Mouse (Mus musculus): ENCODE data around the gene Fam208b. TPM values are rescaled to one million over a fixed set of nuclear protein-coding genes. Genes with fewer than 3 reads are reported as not detected.

The Fam208b gene
- polyA plus RNA-seq, 2 experiments, result 3.5 to 4.2 TPM

GRCm38 (mm10) chr13:3646566-3646965 lies 35.7 kb upstream of the Fam208b start:
- Histone ChIP-seq H3K4me2 (ENCODE audit: low read depth) (no peak overlapping the region), H3K4me1 (replicated peaks; ENCODE audit: control insufficient read depth in 2 of 2, insufficient read depth in 2 of 2, low read length in 1 of 2) (peaks cover 0 to 8% of the 10 kb centered on the region in 2 experiments; a peak in 1 of 4 replicates), H3K9ac (replicated peaks) (no peak overlapping the region), H3K27me3 (ENCODE audit: control insufficient read depth, insufficient read depth, low read length) (no peaks in the 10 kb centered on the region), H3K9me3 (ENCODE audit: control insufficient read depth, low read length) (no peaks in the 10 kb centered on the region), H3K4me3 (ENCODE audit: insufficient read depth in 1 of 2, low read depth in 2 of 2, low read length in 2 of 2) (no peak overlapping the region), H3K27ac (no peak overlapping the region), H3K36me3 (replicated peaks; ENCODE audit: control insufficient read depth, insufficient read depth, low read depth) (no peaks in the 10 kb centered on the region)
- TF ChIP-seq CTCF (IDR thresholded peaks at IDR 0.05; ENCODE audit: low read depth), result no peak
- no peak for TF ChIP-seq EP300 (IDR thresholded peaks at IDR 0.05; ENCODE audit: low read depth)
- DNase-seq (ENCODE audit: low read depth in 3 of 3, low spot score in 3 of 3), result no peak
- ATAC-seq (ENCODE audit: insufficient read depth), result peak; percentile 55; the same call in 1 of the 2 replicates
- WGBS (ENCODE audit: insufficient replicate concordance), result 63% methylated on average over 7 of the region's 7 CpGs

- WGBS (ENCODE audit: insufficient replicate concordance), result 40% methylated on average over 3 of the region's 3 CpGs
- ATAC-seq (ENCODE audit: insufficient read depth), result peak; percentile 25; the same call in 1 of the 2 replicates
- Histone ChIP-seq H3K27me3 (ENCODE audit: control insufficient read depth, insufficient read depth, low read length) (no peaks in the 10 kb centered on the region), H3K27ac (no peak overlapping the region), H3K4me3 (ENCODE audit: insufficient read depth in 1 of 2, low read depth in 2 of 2, low read length in 2 of 2) (no peak overlapping the region), H3K4me2 (ENCODE audit: low read depth) (no peak overlapping the region), H3K4me1 (replicated peaks; ENCODE audit: control insufficient read depth in 2 of 2, insufficient read depth in 2 of 2, low read length in 1 of 2) (peaks cover 0 to 8% of the 10 kb centered on the region in 2 experiments; a peak in 1 of 4 replicates), H3K9me3 (ENCODE audit: control insufficient read depth, low read length) (no peaks in the 10 kb centered on the region), H3K9ac (replicated peaks) (no peak overlapping the region), H3K36me3 (replicated peaks; ENCODE audit: control insufficient read depth, insufficient read depth, low read depth) (no peaks in the 10 kb centered on the region)
- no peak for TF ChIP-seq EP300 (IDR thresholded peaks at IDR 0.05; ENCODE audit: low read depth)
- no peak for TF ChIP-seq CTCF (IDR thresholded peaks at IDR 0.05; ENCODE audit: low read depth)
- no peak for DNase-seq (ENCODE audit: low read depth in 3 of 3, low spot score in 3 of 3)
Measured at GRCm38 (mm10) chr13:3645919-3646318, 35.0 kb upstream of the Fam208b start.

GRCm38 (mm10) chr13:3644871-3645270 lies 34.0 kb upstream of the Fam208b start:
- no peak overlapping the region for H3K4me2 ChIP-seq (ENCODE audit: low read depth)
- TF ChIP-seq EP300 (IDR thresholded peaks at IDR 0.05; ENCODE audit: low read depth), result no peak
- TF ChIP-seq CTCF (IDR thresholded peaks at IDR 0.05; ENCODE audit: low read depth), result no peak
- no peaks in the 10 kb centered on the region for H3K27me3 ChIP-seq (ENCODE audit: control insufficient read depth, insufficient read depth, low read length)
- ATAC-seq (ENCODE audit: insufficient read depth), result 0 out of 2 replicates have a peak, but pooled peaks have one; percentile 37
- H3K4me3 ChIP-seq (ENCODE audit: insufficient read depth in 1 of 2, low read depth in 2 of 2, low read length in 2 of 2), result no peak overlapping the region
- WGBS (ENCODE audit: insufficient replicate concordance), result 65% methylated on average over 5 of the region's 5 CpGs
- H3K36me3 ChIP-seq (replicated peaks; ENCODE audit: control insufficient read depth, insufficient read depth, low read depth), result no peaks in the 10 kb centered on the region
- peaks cover 0 to 8% of the 10 kb centered on the region in 2 experiments; a peak in 1 of 4 replicates for H3K4me1 ChIP-seq (replicated peaks; ENCODE audit: control insufficient read depth in 2 of 2, insufficient read depth in 2 of 2, low read length in 1 of 2)
- no peak overlapping the region for H3K27ac ChIP-seq
- no peak for DNase-seq (ENCODE audit: low read depth in 3 of 3, low spot score in 3 of 3)
- H3K9ac ChIP-seq (replicated peaks), result no peak overlapping the region
- no peaks in the 10 kb centered on the region for H3K9me3 ChIP-seq (ENCODE audit: control insufficient read depth, low read length)

GRCm38 (mm10) chr13:3642538-3642937 lies 31.6 kb upstream of the Fam208b start:
- Histone ChIP-seq H3K4me1 (replicated peaks; ENCODE audit: control insufficient read depth in 2 of 2, insufficient read depth in 2 of 2, low read length in 1 of 2) (peaks cover 0 to 6% of the 10 kb centered on the region in 2 experiments; a peak in 1 of 4 replicates), H3K27me3 (ENCODE audit: control insufficient read depth, insufficient read depth, low read length) (no peaks in the 10 kb centered on the region), H3K4me3 (ENCODE audit: insufficient read depth in 1 of 2, low read depth in 2 of 2, low read length in 2 of 2) (no peak overlapping the region), H3K4me2 (ENCODE audit: low read depth) (no peak overlapping the region), H3K9me3 (ENCODE audit: control insufficient read depth, low read length) (no peaks in the 10 kb centered on the region), H3K9ac (replicated peaks) (no peak overlapping the region), H3K27ac (no peak overlapping the region), H3K36me3 (replicated peaks; ENCODE audit: control insufficient read depth, insufficient read depth, low read depth) (no peaks in the 10 kb centered on the region)
- TF ChIP-seq CTCF (IDR thresholded peaks at IDR 0.05; ENCODE audit: low read depth) (no peak), EP300 (IDR thresholded peaks at IDR 0.05; ENCODE audit: low read depth) (no peak)
- DNase-seq (ENCODE audit: low read depth in 3 of 3, low spot score in 3 of 3) (no peak), ATAC-seq (ENCODE audit: insufficient read depth) (no peak)
- 64% methylated on average over 5 of the region's 5 CpGs for WGBS (ENCODE audit: insufficient replicate concordance)

- H3K36me3 ChIP-seq (replicated peaks; ENCODE audit: control insufficient read depth, insufficient read depth, low read depth), result no peaks in the 10 kb centered on the region
- ATAC-seq (ENCODE audit: insufficient read depth) (peak; percentile 38; the same call in 1 of the 2 replicates), DNase-seq (ENCODE audit: low read depth in 3 of 3, low spot score in 3 of 3) (no peak)
- H3K4me1 ChIP-seq (replicated peaks; ENCODE audit: control insufficient read depth in 2 of 2, insufficient read depth in 2 of 2, low read length in 1 of 2), result peaks cover 0 to 6% of the 10 kb centered on the region in 2 experiments; a peak in 1 of 4 replicates
- WGBS (ENCODE audit: insufficient replicate concordance), result 61% methylated on average over 9 of the region's 9 CpGs
- no peak overlapping the region for H3K4me3 ChIP-seq (ENCODE audit: insufficient read depth in 1 of 2, low read depth in 2 of 2, low read length in 2 of 2)
- no peak overlapping the region for H3K4me2 ChIP-seq (ENCODE audit: low read depth)
- H3K27ac ChIP-seq, result no peak overlapping the region
- H3K9me3 ChIP-seq (ENCODE audit: control insufficient read depth, low read length), result no peaks in the 10 kb centered on the region
- no peaks in the 10 kb centered on the region for H3K27me3 ChIP-seq (ENCODE audit: control insufficient read depth, insufficient read depth, low read length)
- TF ChIP-seq EP300 (IDR thresholded peaks at IDR 0.05; ENCODE audit: low read depth) (no peak), CTCF (IDR thresholded peaks at IDR 0.05; ENCODE audit: low read depth) (peak; percentile 68)
- H3K9ac ChIP-seq (replicated peaks), result no peak overlapping the region
Measured at GRCm38 (mm10) chr13:3642049-3642448, 31.1 kb upstream of the Fam208b start.
